Mouse (Mus musculus): ENCODE results near the gene Txndc15.
A peak's percentile ranks its signal among the peaks of the same experiment; 100 is the strongest.
"Not testable (repeated sequence)": the region's sequence is repeated elsewhere in the genome, so short reads cannot be mapped to it uniquely, and the experiment has no call there.

Gene Txndc15

DNA sequence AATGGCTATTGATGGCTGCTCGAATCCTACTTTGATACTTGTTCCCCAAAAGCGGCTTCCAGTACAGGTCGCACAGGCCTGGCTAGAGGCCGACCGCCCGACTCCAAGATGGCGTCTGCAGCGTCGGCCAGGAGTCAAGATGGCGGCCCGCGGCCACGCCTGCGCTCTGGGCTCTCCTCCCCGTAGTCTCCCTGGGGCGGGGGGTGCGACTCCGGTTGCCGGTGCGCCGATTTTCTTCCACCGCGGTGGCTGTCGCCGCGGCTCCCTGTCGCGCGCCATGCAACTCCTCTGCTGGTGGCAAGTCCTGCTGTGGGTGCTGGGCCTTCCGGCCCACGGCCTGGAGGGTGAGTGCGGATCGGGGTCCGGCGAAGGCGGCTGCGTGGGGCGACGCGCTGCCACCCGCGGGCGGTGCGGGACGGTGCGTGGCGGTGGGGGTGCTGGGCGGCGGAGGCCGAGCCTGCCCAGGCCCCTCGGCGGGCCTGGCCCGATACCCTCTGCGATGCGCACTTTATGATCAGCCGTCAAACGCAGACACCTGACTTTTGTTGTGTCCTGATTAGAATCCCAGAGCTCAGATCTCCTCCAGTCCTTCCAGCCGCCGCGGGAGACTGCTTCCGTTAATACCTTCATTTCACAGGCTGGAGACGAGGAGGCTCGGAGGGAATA, at the start of gene Txndc15:
Gene Txndc15 (plus strand): TSS at position 150 of the 666 bp plus-strand sequence.
- peak; percentile 92 for DNase-seq (ENCODE audit: low spot score)

DNA sequence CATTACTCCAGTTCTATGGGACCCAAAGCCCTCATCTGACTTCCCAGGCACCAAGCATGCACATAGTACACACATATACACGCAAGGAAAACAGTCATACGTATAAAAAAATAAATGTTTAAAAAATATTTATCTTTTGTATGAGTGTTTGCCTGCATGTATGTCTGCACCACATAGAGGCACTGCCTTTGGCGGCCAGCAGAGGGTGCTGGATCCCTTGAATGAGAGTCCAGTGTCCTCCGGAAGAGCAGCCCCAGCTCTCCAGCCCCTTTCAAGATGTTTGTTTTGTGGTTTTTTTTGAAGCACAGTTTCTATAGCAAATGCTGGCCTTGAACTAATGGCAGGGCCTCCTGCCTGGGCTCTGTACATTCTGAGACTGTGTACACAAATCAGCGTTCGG, 45.9 kb upstream of the Txndc15 start:
- peak; percentile 24 for DNase-seq (ENCODE audit: low spot score)

DNA sequence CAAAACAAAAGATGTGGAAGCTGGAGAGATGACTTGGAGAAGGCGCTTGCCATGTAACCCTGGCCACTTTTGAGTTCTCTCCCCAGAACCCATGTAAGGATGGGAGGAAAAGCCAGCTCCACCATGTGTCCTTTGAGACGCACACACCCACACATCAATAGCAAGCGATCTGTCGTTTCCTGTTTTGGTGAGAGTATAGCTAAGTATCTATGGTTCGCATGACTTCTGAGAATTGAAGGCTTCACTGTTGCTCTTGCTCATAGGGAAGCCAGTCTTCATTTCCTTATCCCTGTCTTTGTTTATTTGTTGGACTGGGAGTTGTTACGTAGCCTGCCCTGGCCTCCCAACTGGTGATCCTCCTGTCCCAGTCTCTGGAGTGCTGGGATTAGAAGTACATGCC, 41.7 kb upstream of the Txndc15 start:
- no peak for DNase-seq (ENCODE audit: low spot score)

DNA sequence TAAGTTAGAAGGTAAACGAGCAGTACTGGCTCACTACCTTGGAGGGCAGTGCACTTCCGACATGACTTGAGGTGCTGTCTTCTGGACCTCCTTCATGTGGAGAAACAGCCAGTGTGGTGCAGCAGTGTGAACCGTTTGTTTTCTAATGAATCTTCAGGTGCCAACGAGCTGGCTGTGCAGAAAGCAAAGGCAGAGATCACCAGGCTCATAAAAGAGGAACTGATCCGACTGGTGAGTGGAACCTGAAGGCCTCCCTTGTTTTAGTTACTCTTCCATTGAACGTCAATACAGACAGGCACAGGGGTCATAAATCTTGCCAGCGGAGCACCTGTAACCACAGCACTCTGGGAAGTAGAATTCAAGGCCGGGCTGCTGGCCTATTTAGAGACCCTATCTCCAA, 37.1 kb upstream of the Txndc15 start:
- DNase-seq (ENCODE audit: low spot score): no peak

DNA sequence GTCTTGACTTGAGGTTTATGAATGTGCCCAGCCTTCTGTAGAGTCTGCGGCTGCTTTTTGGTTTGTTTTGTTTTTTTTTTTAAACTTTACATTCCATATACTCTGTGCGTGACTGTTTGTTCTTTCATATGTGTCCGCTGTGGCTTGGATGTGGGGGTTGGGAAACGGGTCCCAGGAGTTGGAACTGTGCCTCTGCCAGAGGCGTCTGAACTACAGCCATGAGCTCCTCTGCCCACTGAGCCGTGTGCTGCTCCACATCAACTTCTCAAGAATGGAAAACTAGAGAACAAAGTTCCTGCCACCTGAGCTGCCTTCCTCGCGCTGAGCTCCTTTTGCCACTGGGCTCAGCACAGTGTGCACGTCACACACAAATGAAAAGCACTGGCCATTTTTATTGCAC, 32.2 kb upstream of the Txndc15 start:
- no peak for DNase-seq (ENCODE audit: low spot score)

DNA sequence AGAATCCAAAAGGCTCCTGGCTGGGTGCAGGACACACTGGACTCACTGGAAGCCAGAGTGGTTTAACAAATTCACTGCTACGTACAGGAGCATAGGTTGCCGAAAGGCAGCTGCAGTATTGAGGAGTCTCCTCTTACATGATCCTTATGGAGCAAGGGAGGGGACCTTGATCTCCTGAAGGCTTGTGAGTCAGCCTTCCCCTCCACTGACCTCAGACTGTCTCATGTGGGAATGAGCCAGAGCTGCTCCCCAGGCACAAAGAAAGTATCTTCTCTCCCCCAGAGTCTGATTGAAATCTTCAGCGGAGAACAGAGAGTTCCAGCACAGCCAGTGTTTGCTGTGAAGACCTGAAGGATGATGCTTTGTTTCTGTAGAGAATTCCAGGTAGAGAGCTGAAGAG, 30.9 kb upstream of the Txndc15 start:
- no peak for DNase-seq (ENCODE audit: low spot score)

DNA sequence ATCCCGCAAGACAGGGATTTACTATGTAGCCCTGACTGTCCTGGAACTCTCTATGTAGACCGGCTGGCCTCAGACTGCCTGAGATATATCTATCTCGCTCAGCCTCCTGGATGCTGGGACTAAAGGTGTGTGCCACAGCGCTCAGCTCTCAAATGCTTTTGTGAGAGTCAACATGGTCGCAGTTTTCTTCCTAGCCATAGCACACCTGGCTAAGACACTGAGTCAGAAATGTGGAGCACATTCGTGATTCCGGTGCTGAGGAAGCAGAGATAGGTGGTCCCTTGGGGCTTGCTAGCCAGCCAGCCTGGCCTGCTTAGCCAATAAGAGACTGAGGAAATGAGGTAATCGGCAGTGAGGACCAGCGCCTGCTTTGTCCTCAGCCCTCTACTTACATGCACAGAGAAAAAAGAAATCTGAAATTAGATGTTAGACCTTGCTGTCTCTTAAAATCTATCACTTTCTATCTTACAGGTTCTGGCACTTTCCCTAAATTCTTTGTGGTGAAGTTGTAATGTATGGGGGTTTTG, 28.3 kb upstream of the Txndc15 start:
- DNase-seq (ENCODE audit: low spot score): peak; percentile 81

DNA sequence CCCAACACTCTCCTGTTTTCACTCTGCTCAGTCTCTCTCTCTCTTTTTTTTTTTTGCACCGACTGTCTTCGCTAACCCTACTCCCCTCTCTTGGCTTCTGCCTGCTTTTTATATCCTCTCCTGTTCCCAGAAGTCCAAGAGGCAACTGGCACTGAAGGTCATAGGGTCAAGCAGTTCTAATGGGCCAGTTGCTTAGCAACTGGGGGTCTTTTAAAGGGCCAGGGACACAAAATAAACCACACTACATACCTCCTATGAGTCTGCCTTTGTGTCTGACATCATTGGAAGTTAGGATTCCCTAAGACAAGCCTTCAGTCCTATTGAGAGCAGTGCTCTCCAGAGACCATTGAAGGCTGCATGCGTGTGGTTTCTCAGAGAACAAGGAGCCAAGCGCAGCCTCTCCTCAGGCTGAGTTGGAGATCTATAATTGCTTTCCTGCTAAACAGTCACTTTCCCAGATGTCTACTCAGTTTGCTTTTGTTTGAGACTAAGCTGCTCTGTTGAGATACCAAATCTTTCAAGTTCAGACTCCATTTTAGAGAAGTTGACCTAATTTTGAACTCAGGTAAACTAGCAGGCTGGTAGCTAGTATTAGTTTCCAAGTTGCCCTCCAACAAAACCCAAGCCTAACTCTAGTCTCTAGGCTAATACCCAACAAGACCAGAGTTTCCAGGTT, 26.4 kb upstream of the Txndc15 start:
- DNase-seq (ENCODE audit: low spot score): no peak

DNA sequence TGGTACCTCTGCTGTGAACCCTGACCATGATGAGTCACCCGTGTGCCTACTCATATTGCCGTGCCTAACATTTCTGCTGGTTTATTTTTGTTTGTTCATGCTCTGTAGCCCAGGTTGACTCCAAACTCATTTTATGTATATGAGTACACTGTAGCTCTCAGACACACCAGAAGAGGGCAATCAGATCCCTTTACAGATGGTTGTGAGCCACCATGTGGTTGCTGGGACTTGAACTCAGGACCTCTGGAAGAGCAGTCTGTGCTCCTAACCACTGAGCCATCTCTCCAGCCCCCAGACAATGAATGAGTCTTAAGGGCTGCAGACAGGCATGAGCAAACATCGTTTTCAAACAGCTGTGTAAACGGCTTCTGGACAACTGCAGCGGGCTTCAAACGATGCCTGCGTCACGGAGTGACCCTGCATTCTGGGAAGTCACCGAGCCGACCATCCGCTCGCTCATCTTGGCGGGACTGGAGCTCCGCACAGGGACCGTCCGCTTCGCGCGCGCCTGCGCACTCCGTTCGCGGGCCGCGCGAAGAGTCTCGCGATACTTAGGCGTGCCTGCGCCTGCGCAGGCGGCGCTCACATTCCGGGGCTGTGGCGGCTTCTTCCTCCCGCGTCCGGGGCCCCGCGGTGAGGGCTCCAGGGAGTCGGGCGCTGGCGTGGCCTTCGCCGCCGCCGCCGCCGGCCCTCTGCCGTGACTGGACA, 21.8 kb upstream of the Txndc15 start, which contains the start of gene B230219D22Rik:
Gene B230219D22Rik (plus strand): TSS at position 590 of the 708 bp plus-strand sequence.
- peak; percentile 98 for DNase-seq (ENCODE audit: low spot score)

DNA sequence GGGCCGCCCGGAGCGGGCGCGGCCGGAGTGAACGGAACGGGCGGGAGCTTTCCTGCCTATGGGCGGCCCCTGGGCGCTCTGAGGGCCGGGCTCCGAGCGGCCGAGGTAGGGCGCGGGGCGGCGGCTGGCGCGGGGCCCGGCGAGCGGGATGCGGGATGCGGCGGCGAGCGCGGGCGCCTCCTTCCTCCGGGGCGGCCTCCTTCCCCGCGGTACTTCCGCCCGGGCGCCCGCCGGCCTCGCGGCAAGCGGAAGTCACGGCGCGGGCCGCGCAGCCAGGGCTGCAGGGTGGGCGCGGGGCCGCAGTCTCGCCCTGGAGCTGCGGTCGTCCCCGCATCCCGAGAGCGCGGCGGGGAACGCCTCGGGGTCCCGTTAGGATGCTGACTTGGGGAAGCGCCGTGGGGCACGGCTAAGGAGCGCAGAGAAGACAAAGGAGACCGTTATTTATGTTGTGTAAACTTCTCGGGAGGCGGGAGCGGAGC, 21.2 kb upstream of the Txndc15 start:
- peak; percentile 57 for DNase-seq (ENCODE audit: low spot score)

DNA sequence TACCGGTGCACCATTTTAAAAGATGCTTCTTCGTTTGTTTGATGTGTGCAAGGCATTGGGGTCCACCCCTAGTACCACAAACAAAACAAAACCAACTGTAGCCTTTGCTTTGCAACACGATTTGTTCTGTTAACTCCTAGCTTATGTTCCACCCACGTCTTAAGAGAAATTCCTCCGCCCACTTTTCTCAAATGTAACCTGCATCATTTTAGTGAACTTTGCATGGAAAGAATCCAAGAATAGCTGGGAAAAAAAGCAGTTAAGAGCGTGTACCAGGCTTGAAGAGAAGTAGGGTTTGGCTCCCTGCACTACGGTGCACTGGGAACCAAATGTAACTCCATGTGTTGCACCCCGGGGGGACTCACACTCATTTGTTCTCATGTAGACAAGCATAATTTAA, 20.3 kb upstream of the Txndc15 start:
- peak; percentile 16 for DNase-seq (ENCODE audit: low spot score)

DNA sequence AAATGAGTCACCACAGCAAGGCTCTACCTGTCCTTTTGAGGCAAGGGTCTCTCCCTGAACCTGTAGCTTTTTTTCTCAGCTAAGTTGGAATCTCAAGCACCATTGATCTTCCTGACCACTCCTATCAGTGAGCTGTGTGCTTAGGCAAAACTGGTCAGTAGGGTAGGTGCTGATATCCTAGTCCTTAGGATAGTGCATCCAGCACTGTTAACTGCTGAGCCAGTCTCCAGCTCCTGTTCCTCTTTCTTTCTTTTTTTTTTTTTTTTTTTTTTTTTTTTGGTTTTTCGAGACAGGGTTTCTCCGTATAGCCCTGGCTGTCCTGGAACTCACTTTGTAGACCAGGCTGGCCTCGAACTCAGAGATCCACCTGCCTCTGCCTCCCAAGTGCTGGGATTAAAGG, 18.5 kb upstream of the Txndc15 start:
- DNase-seq (ENCODE audit: low spot score): not testable (repeated sequence)

DNA sequence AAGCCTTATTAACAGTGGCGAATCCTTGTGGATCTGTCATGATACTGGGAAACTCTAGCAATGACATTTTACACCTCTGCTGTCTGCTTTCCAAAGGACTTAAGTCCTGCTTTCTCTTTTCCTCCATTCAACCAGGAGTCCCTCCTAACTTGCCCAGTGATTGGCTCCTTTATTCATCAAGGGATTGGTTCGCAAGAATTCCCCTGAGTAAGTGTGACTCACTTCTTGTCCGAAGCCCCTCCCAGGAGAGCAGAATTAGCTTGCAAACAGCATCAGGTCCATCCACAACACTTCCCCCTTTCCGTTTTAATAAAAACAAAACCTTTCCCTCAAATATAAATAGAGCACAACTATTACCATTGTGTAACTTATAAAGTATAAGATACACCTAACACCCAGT, 10.1 kb upstream of the Txndc15 start:
- DNase-seq (ENCODE audit: low spot score): peak; percentile 32

DNA sequence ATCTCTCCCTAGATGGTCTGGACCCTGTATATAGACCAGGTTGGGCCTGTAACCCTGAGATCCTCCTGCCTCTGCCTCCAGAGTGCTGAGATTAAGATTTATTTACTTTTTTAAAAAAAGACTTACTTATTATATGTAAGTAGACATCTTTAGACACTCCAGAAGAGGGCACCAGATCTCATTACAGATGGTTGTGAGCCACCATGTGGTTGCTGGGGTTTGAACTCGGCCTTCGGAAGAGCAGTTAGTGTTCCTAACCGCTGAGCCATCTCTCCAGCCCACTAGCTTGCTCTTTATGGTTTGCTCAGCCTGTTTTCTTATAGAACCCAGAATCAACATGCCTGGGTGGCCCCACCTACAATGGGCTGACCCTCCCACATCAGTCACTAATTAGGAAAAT, 1.6 kb upstream of the Txndc15 start:
- no peak for DNase-seq (ENCODE audit: low spot score)

DNA sequence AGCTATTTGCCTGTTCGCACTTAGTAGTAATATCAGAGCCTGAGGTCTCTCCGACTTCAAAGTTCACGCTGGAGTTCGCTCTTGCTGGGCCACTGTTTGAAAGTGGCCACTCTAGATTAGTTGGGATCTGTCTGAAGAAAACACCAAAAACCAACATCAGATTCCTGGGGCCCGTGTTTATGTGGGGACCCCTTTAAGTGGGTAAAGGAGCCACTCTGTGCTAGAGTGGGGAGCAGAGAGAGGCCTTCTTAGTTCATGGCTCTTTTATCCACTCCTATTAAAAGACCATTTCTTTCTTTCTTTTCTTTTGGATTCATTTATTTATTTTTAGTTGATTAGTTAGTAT, 690 bp downstream of the Txndc15 start:
- no peak for DNase-seq (ENCODE audit: low spot score)

DNA sequence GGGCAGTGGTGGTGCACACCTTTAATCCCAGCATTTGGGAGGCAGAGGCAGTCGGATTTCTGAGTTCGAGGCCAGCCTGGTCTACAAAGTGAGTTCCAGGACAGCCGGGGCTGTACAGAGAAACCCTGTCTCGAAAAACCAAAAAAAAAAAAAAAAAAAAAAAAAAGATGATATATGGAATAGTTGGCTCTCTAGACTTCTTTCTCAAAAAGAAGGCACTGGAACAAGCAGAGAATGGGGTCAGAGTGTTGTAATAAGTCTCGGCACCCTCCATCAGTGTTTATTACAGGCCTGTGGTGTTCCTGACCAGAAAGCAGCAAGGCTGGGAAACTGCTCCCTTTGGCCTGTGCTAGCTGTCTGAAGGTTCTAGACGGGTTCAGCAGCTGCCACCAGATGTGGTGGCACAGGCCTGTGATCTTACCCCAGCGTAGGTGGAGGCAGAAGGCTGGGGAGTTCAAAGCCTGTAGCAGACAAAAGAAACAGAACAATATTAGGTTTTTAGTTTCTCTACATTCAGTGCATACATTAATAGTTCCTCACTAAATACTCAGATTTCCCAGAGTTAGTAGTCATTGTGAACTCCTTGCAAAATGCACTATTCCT, 1.6 kb downstream of the Txndc15 start:
- no peak for DNase-seq (ENCODE audit: low spot score)

DNA sequence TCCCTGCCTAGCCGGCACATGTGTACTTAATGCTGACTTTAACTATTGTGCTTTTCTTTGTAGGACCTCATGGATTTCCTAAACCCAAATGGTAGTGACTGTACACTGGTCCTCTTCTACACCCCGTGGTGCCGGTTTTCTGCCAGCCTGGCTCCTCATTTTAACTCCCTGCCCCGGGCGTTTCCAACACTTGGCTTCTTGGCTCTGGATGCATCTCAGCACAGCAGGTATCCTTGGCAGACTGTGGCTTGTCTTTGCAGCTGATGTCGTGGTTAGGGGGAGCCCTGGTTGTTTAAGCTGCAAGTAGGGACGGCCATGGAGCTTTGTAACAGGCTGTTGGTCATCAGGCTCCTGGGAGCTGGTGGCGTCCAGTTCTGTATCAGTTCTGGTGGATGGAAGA, 7.1 kb downstream of the Txndc15 start:
- no peak for DNase-seq (ENCODE audit: low spot score)

DNA sequence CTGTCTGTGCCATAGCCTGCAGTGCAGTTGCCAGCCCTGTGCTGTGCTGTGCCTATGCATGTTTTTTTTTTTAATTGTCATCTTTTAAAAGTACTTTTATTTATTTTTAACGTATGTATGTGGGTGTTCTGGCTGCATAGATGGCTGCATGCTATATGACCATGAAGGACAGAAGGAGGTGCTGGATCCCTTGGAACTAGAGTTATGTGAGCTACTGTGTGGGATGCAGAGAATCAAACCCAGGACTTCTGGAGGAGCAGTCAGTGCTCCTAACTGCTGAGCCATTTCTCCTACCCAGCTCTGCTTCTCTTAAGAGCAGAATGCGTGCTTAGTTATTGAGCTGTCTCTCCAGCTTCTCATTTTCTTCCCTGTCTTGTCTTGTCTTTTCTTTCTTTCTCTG, 7.5 kb downstream of the Txndc15 start:
- no peak for DNase-seq (ENCODE audit: low spot score)

DNA sequence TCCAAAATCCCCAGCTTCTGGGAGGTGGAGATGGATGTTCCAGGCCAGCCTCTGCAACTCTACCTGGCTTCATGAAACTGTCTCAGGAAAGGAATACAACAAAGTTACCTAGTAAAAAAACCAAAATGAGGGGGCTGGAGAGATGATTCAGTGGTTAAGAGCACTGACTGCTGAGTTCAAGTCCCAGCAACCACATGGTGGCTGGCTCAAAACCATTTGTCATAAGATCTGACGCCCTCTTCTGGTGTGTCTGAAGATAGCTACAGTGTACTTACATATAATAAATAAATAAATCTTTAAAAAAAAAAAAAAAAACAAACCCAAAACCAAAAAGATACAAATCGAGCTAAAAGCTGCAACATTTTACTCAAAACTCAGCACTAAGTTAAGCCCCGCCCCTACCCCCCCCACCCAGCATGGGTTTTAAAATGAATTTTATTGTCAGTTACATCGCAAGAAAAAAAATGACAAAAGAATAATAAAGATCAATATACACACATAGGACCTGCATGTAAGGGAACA, 12.2 kb downstream of the Txndc15 start:
- no peak for DNase-seq (ENCODE audit: low spot score)

DNA sequence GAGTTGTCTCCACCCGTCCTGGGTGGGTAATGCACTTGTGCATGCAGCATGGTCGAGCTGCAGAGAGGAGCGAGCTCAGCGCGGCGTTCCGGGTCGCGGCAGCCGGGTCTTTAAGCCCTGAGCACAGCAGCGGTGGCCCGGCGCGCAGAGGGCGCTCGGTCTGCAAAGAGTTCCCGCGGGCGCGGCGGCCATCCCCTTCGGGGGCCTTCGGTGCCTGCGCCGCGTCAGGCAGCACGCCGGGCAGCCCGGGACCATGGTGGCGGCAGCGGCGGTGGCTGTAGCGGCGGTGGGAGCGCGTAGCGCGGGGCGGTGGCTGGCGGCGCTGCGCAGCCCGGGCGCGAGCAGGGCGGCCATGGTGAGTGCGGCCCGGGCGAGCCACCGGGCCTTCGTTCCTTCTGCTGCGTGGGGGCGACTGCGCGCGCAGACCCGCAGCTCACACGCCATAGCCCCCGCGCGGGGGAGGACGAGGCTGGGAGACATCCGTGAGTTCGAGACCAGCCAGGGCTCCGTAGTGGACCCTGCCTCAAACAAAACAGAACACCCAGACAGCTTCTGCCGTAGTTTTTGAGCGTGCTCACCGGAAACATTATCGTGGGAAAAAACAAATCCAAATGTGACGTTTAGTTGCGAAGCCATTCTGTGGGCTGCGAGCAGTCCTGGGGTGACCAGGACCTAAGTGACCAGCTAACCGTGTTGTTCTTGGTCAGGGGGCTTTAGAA, 12.8 kb downstream of the Txndc15 start, which contains the start of gene Pcbd2:
Gene Pcbd2 (plus strand): TSS at position 249 of the 719 bp plus-strand sequence.
- DNase-seq (ENCODE audit: low spot score): peak; percentile 89

DNA sequence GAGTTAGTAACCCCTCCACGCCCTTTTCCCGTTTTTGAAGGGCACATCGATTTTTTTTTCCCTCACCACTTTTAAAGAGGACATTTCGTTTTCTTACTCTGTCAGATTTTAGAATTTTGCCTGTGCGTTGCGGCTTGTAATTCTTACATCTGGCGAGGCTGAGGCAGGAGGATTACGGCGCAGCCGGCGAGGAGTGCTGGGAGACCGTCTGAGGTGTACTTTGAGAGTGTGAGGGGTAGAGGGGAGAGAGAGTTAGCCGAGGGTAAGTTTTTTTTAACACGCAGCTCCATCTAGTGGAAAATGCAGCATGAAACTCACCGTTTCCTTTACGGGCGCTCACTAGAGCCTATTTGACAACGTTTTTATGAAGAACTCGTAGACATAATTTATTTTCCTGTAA, 13.4 kb downstream of the Txndc15 start:
- DNase-seq (ENCODE audit: low spot score): peak; percentile 88

All from MN1 (cell line).